Mouse (Mus musculus): ENCODE results near the gene Nek3. TPM values are rescaled to one million over a fixed set of nuclear protein-coding genes. Genes with fewer than 3 reads are reported as not detected.
"Not testable (repeated sequence)": the region's sequence is repeated elsewhere in the genome, so short reads cannot be mapped to it uniquely, and the experiment has no call there.

Gene Nek3
- total RNA-seq, 2 experiments from 2014 or later, result 4.4 to 7.7 TPM

DNA sequence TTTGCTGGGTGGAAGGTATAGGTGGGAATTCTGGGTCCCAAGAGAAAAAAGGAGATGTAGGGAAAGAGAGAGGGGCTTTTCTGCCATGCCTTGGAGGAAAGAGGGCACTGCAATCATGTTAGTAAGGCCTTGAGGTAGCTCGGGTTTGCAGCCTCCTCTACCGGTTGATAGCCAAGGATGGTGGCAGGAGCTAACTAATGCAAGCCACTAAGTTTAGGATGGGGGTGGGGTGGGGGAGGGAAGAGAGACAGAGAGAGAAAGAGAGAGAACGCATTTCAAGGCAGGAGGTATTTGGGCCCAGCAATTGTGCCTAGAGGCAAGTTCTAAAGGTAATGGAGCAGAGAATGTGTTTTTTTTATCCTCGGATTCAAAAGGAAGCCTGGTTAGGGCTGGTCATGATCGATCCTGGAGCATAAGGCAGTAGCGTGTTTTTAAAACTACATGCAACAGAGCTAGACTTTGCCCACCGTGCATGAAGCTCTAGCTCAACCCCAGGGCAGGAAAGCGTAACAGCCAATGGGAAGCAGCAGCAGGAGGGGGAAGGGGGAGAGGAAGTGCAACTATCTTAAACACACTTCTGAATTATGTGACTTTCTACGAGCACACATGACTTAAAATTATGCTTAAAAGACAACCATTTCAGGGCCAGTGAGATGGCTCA is 18.4 kb downstream of the Nek3 start:
- ATAC-seq (replicated peaks; ENCODE audit: low FRiP score, poor library complexity, severe bottlenecking), result no peak

DNA sequence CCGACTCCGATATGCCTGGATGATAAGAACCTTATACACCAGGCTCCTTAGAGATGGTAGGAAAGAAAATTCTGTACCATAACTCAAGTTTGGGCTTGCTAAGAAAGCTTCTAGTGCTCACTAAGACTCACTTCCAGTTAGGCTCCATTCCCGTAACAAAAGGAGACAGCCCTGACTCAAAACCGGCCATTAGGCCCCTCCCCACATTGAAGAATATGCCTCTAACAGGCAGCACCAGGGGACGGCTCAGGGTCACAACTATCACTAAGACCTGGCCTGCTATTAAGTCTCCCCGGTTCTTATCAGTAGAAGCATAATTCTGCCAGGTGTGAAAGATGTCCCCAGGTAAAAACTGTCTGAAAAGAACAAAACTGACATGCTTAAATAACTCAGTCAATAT is 20.4 kb downstream of the Nek3 start:
- no peak for ATAC-seq (replicated peaks; ENCODE audit: low FRiP score, poor library complexity, severe bottlenecking)

DNA sequence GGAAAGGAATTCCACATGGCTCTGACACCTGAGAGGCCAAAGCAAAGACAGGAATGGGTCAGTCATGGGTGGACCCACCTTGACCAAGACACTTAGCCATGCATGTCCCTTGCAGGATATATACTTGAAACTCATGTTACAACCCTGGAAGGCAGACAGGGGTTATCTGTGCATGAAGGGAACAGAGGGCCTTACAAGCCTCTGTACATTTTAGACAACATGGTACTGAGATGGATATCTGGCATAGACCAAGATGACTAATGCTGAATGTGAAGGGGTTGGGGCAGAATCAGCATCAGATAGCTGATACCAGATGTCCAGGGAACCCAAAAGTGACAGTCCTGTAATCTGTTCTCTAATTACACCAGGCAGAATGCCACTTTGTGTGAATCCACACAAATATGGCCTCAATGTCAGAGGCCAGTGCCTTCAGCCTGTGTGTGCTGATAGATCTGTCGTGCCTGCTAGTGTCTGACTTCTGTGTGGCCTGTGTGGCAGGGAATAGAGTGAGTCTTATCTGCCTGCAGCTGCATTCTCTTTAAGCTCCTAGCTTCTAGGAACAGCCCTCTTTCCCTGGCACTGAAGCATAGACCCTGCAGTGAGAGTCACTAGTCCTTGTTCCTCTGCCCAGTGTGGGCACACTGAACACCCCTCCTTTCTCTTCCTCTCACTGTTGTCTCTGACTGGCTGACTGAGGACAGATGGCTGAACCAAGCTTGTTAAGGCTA is 22.3 kb downstream of the Nek3 start:
- peak; percentile 62 for ATAC-seq (replicated peaks; ENCODE audit: low FRiP score, poor library complexity, severe bottlenecking)

DNA sequence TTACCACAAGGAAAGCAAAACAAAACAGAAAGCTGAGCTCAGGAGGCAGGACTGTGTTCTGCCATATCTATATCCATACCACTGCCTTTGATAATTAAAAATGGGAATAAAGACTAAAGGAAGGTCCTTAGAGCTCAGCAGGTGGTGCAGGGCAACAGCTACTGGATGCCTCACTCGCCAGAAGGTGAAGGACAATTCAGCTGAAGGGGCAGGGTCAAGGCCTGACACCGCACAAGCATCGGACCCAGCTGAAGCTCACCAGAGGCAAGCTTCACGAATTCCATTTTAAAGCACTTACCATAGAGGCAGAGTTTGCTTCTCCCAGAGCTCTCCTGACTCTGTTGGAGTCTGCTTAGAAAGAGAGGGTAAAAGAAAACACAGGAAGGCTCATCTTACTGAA is 23.6 kb downstream of the Nek3 start:
- no peak for ATAC-seq (replicated peaks; ENCODE audit: low FRiP score, poor library complexity, severe bottlenecking)

DNA sequence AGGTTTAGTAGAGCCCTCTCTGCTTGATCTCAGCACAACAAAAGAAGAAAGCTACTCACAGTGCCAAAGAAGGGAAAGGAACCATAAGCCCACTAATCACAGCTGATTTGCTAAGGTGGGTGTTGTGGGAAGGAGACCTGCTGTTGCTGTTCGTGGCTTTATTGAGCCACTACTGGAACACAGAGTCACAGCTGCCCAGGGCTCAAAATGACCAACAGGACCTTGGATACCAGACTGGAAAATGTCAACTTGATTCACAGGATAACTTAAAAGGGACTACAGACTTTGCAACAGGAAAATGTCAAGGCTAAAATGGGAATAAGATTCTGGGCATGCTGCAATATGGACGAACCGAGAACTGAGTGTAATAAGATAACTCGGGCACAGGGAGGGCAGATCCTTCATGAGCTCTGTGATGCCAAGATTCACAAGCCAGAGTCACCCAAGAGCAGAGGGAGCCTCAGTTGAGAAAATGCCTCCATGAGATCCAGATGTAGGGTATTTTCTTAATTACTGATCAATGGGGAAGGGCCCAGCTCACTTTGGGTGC is 24.3 kb downstream of the Nek3 start:
- ATAC-seq (replicated peaks; ENCODE audit: low FRiP score, poor library complexity, severe bottlenecking), result no peak

GRCm38 (mm10) chr8:22136462-22136861 is 29.8 kb downstream of the Nek3 start:
- ATAC-seq (replicated peaks; ENCODE audit: low FRiP score, poor library complexity, severe bottlenecking), result not testable (repeated sequence)

DNA sequence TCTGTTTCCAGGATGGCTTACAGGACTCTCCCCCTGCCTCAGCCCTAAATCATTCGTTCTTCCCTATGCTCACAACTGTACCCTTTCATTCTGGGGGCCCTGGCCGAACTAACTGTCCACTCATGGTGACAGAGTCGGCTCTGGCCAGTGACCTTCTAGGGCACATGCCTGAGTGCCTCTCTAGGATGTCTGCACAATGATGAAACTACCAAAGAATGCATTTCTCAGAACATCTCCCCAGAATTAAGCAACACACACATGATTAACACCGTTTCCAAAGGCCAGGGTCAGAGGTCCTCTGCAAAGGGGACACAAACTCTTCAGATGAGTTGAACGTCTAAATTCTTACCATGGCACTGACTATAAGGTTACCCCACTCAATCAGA is 31.5 kb downstream of the Nek3 start:
- ATAC-seq (replicated peaks; ENCODE audit: low FRiP score, poor library complexity, severe bottlenecking), result no peak

DNA sequence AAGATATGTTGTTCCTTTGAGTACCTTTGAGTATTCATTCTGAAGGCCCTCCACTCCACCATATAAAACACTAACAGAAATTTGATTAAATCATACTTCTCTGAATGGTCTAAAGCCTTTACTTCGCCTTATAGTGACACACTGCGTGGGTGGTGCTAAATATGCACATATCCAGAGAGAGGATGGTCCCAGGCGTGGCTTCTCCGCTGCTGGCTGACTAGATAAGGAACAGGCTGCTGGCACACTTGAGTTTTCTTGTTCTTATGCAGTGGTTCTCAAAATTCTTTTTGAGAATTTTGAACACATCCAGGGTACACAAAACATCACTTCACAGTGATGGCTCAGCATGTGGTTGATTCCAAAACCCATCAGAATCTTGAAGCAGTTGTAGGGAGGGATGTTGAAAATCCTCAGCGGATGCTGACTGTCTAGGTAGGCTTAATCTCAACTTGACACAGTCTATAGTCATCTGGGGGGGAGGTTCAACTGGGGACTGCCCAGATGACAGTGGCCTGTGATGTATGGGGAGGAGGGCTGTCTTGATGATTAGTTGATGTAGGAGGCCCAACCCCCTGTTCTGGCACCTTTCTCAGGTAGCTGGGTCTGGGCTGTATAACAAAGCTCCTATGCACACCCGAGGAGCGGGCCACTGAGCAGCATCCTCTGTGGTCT is 32.0 kb downstream of the Nek3 start:
- ATAC-seq (replicated peaks; ENCODE audit: low FRiP score, poor library complexity, severe bottlenecking), result peak; percentile 100

DNA sequence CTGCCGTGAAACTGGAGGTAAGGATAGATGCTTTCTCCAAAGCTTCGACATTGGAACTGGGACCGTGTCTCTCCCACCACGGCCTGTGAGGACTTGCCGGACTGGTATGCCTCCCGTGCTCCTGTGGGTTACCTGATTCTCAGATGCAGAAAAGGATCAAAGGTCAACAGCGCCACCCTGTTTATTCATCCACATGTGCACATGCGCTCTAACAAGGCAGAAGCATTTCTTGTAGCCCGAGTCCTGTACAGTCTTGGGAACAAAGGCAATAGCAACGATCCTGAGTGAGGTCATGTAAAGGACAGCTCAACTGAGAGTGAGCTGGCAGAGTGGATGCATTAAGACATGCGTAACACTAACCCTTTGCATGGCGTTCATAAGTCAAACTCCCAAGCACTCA is 34.2 kb downstream of the Nek3 start:
- ATAC-seq (replicated peaks; ENCODE audit: low FRiP score, poor library complexity, severe bottlenecking), result no peak

DNA sequence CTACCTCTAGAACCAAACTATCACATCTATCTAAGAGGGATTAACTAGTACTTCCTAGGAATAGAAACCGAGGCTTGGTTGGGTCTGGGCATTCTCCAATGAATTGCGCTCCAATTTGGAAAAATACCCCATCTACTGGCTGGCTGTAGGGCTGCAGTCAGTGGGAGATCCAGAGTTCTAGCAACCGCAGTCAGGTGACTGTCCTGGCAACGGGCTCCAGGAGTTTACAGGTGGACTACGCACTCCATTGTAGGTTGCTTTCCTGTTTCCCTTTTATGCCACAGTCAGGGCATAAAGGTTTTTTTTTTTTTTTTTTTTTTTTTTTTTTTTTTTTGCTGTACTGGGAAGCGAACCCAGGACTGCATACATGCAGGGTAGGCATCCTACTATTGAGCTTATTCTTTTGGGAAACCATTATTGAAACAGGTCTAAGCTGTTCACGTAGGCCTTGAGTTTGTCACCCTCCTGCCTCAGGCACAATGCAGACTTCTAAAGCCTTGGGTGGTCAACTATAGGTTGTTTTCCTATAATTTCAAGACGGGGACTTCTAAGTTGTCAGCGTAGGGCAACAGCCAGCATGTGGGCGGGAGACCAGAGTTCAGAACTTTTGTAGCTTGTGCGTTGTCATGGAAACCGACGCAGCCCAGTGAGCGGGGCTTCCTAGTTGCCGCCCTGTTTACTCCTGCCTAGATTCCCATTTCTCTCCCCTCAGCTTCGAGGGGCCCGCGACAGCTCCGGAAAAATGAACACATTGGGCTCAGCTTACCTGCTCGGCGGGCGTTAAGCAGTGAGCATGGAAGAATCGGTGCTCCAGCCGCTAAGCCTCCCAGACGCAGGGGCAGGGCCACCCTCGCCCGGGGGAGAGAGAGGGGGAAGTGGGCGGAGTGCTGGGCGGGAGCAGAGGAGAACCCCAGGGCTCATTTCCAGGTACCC is 41.7 kb downstream of the Nek3 start, which contains the start of gene Nek5:
TSS of gene Nek5 (minus strand) at position 834 of the 933 bp plus-strand sequence.
- peak; percentile 71 for ATAC-seq (replicated peaks; ENCODE audit: low FRiP score, poor library complexity, severe bottlenecking)

GRCm38 (mm10) chr8:22107020-22107419 is 59.2 kb downstream of the Nek3 start:
- ATAC-seq (replicated peaks; ENCODE audit: low FRiP score, poor library complexity, severe bottlenecking), result no peak

- ATAC-seq (replicated peaks; ENCODE audit: low FRiP score, poor library complexity, severe bottlenecking), result no peak
Measured at GRCm38 (mm10) chr8:22091568-22091967, 74.7 kb downstream of the Nek3 start.

DNA sequence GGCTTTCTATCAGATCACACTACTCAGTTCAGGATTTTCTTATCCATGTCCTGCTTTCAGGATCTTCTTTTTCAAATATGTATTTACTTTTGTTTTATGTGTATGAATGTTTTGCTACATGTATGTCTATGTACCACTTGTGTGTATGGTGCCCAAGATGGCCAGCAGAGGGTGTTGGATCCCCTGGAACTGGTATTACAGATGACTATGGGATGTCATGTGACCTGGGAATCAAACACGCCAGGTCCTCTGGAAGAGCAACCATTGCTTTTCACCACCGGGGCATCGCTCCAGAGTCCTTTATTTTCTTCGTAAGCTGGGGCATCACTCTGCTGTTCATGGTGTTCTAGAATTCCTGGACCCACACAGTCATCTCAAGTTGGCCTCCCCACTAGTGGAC is 77.0 kb downstream of the Nek3 start:
- no peak for ATAC-seq (replicated peaks; ENCODE audit: low FRiP score, poor library complexity, severe bottlenecking)

- ATAC-seq (replicated peaks; ENCODE audit: low FRiP score, poor library complexity, severe bottlenecking), result no peak
Measured at GRCm38 (mm10) chr8:22079313-22080007, 86.8 kb downstream of the Nek3 start.

Other genes starting within 250 kb of the Nek3 start
- gene Defb15, start 233.7 kb downstream of the Nek3 start, total RNA-seq (2015; ENCODE audit: low replicate concordance), result not detected in 2 replicates
- gene Defb15, start 233.7 kb downstream of the Nek3 start, total RNA-seq (2017; ENCODE audit: low replicate concordance), result not detected in 2 replicates
- not detected in 2 replicates for gene Defb35, start 228.1 kb downstream of the Nek3 start, total RNA-seq (2015; ENCODE audit: low replicate concordance)
- not detected in 2 replicates for gene Defb35, start 228.1 kb downstream of the Nek3 start, total RNA-seq (2017; ENCODE audit: low replicate concordance)
- gene Defb13, start 219.7 kb downstream of the Nek3 start, total RNA-seq (2015; ENCODE audit: low replicate concordance), result not detected in 2 replicates
- not detected in 2 replicates for gene Defb13, start 219.7 kb downstream of the Nek3 start, total RNA-seq (2017; ENCODE audit: low replicate concordance)
- not detected in 2 replicates for gene Fam90a1a, start 207.7 kb downstream of the Nek3 start, total RNA-seq (2015; ENCODE audit: low replicate concordance)
- gene Fam90a1a, start 207.7 kb downstream of the Nek3 start, total RNA-seq (2017; ENCODE audit: low replicate concordance), result not detected in 2 replicates
- not detected in 2 replicates for gene Ccdc70, start 196.7 kb downstream of the Nek3 start, total RNA-seq (2015; ENCODE audit: low replicate concordance)
- not detected in 2 replicates for gene Ccdc70, start 196.7 kb downstream of the Nek3 start, total RNA-seq (2017; ENCODE audit: low replicate concordance)
- gene Atp7b, start 106.1 kb downstream of the Nek3 start, total RNA-seq (2015; ENCODE audit: low replicate concordance), result 0.96 and 3.6 TPM in 2 replicates
- 4.0 and 4.3 TPM in 2 replicates for gene Atp7b, start 106.1 kb downstream of the Nek3 start, total RNA-seq (2017; ENCODE audit: low replicate concordance)
- 6.9 and 7.1 TPM in 2 replicates for gene Alg11, start 105.7 kb downstream of the Nek3 start, total RNA-seq (2015; ENCODE audit: low replicate concordance)
- gene Alg11, start 105.7 kb downstream of the Nek3 start, total RNA-seq (2017; ENCODE audit: low replicate concordance), result 8.9 and 9.0 TPM in 2 replicates
- gene Nek5, start 41.4 kb downstream of the Nek3 start, total RNA-seq (2015; ENCODE audit: low replicate concordance), result not detected in 2 replicates
- 0.68 TPM in 1 of 2 replicates, not detected in the other for gene Nek5, start 41.4 kb downstream of the Nek3 start, total RNA-seq (2017; ENCODE audit: low replicate concordance)
- 28.0 and 39.6 TPM in 2 replicates for gene Ckap2, start 19.4 kb upstream of the Nek3 start, total RNA-seq (2015; ENCODE audit: low replicate concordance)
- 34.1 and 40.0 TPM in 2 replicates for gene Ckap2, start 19.4 kb upstream of the Nek3 start, total RNA-seq (2017; ENCODE audit: low replicate concordance)
- gene Vps36, start 26.4 kb upstream of the Nek3 start, total RNA-seq (2015; ENCODE audit: low replicate concordance), result 10.0 and 12.3 TPM in 2 replicates
- 8.5 and 11.8 TPM in 2 replicates for gene Vps36, start 26.4 kb upstream of the Nek3 start, total RNA-seq (2017; ENCODE audit: low replicate concordance)
- 0.21 and 0.58 TPM in 2 replicates for gene Thsd1, start 60.9 kb upstream of the Nek3 start, total RNA-seq (2015; ENCODE audit: low replicate concordance)
- gene Thsd1, start 60.9 kb upstream of the Nek3 start, total RNA-seq (2017; ENCODE audit: low replicate concordance), result 0.28 TPM in 1 of 2 replicates, not detected in the other
- not detected in 2 replicates for gene Tpte, start 117.0 kb upstream of the Nek3 start, total RNA-seq (2015; ENCODE audit: low replicate concordance)
- gene Tpte, start 117.0 kb upstream of the Nek3 start, total RNA-seq (2017; ENCODE audit: low replicate concordance), result not detected in 2 replicates
- gene Slc25a15, start 232.2 kb upstream of the Nek3 start, total RNA-seq (2015; ENCODE audit: low replicate concordance), result 1.3 TPM in 1 of 2 replicates, not detected in the other
- 0.85 and 1.5 TPM in 2 replicates for gene Slc25a15, start 232.2 kb upstream of the Nek3 start, total RNA-seq (2017; ENCODE audit: low replicate concordance)
- 0.96 and 4.6 TPM in 2 replicates for gene Mrps31, start 244.9 kb upstream of the Nek3 start, total RNA-seq (2015; ENCODE audit: low replicate concordance)
- 6.4 and 12.3 TPM in 2 replicates for gene Mrps31, start 244.9 kb upstream of the Nek3 start, total RNA-seq (2017; ENCODE audit: low replicate concordance)